Mouse (Mus musculus) hindbrain, embryonic 12.5 days (tissue): ENCODE measurements around the gene Ifne. TPM values are rescaled to one million over a fixed set of nuclear protein-coding genes. Genes with fewer than 3 reads are reported as not detected.

Experiments
- ATAC-seq: fragments of 200-750 bp; cut with Nextera tagmentation; 2 replicates; pipeline ENCODE4 v1.8.0; 2017; ENCODE audit warnings: moderate TSS enrichment; ENCODE audit not compliant: low FRiP score
- H3K27ac ChIP-seq: fragments of 300-500 bp; sonication (generic); 2 replicates; pipeline ENCODE4 v1.5.1; 2016; ENCODE audit warnings: mild to moderate bottlenecking
- H3K27me3 ChIP-seq: fragments of 300-500 bp; sonication (generic); 2 replicates; pipeline ENCODE4 v1.6.1; 2016; ENCODE audit warnings: mild to moderate bottlenecking
- H3K36me3 ChIP-seq: fragments of 300-500 bp; sonication (generic); 2 replicates; pipeline ENCODE4 v1.6.1; 2016; ENCODE audit warnings: mild to moderate bottlenecking
- H3K4me1 ChIP-seq: fragments of 300-500 bp; sonication (generic); 2 replicates; pipeline ENCODE4 v1.6.1; 2016
- H3K4me2 ChIP-seq: fragments of 300-500 bp; sonication (generic); replicated peaks from 2 replicates; pipeline ENCODE4 v1.6.1; 2016; ENCODE audit warnings: mild to moderate bottlenecking
- H3K4me3 ChIP-seq: fragments of 300-500 bp; sonication (generic); 2 replicates; pipeline ENCODE4 v1.5.1; 2016; ENCODE audit warnings: mild to moderate bottlenecking
- H3K9ac ChIP-seq: fragments of 300-500 bp; sonication (generic); 2 replicates; pipeline ENCODE4 v1.6.1; 2016; ENCODE audit warnings: mild to moderate bottlenecking, moderate library complexity
- H3K9me3 ChIP-seq: fragments of 300-500 bp; sonication (generic); replicated peaks from 2 replicates; pipeline ENCODE4 v1.6.1; 2016; ENCODE audit warnings: mild to moderate bottlenecking
- WGBS: fragments of 180-500 bp; shearing (Covaris S2); methylation state at CpG from one replicate; pipeline ENCODE4 v1.1.7; 2016; 5-methylcytosine and 5-hydroxymethylcytosine counted together
- polyA plus RNA-seq: library from polyadenylated mRNA; unstranded; fragments of >200 nt; fragmentation: Nextera tagmentation; extraction: Ambion mirVana; gene quantifications from 2 replicates; pipeline ENCODE4 v1.2.1, GENCODE M21; 2016

Gene Ifne
- polyA plus RNA-seq, 1 experiment from 2014 or later: not detected

DNA sequence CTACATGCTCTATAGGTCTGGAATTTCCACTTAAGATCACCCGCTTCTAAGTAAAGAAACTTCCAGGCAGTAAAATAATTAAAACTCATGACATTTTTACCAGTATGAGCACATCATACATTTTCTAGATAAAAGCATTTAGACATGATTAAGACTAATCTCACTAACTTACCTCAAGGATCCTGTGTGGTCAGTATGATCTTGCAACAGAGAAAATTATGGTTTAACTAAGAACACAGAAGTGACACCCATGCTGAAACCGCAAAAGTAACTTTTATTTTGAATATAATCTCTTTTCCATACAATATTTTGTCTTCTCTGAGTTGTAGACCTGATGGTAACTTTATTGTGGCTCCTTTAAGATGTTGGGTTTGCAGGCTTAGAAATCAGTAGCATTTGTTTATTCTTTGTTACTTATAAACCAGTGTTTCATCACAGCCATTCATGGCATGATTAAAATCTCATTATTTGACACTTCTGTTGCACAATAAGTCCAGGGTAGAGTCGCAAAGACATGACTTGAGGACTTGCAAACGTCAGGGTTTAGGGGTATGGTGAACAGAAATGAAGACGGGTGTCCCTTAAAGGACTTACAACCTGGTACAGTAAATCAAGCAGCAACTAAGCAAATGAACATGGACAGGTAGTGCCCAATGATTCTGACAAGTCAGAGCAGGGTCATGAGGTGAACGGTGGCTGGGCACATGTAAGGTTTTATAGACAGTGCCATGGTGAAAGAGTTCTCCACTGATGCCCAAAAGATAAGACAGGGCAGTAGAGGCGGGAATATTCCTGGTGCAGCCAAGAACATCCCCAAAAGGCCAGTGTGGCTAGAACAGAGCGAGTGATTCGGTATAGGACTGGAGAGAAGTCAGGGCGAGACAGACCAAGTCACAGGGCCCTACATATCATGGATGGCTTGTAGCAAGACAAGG is 29.9 kb upstream of the Ifne start:
- Histone ChIP-seq H3K27ac (no peak overlapping the region), H3K9ac (no peak overlapping the region), H3K36me3 (no peaks in the 10 kb centered on the region), H3K4me3 (no peak overlapping the region), H3K4me2 (no peak overlapping the region), H3K27me3 (no peaks in the 10 kb centered on the region), H3K9me3 (no peaks in the 10 kb centered on the region), H3K4me1 (no peaks in the 10 kb centered on the region)
- WGBS: 88% methylated on average over 10 of the region's 10 CpGs
- no peak for ATAC-seq

- no peak overlapping the region for H3K9ac ChIP-seq
- no peak overlapping the region for H3K4me2 ChIP-seq
- no peaks in the 10 kb centered on the region for H3K36me3 ChIP-seq
- no peak overlapping the region for H3K4me3 ChIP-seq
- H3K27me3 ChIP-seq: no peaks in the 10 kb centered on the region
- H3K4me1 ChIP-seq: no peaks in the 10 kb centered on the region
- no peak for ATAC-seq
- H3K9me3 ChIP-seq: no peaks in the 10 kb centered on the region
- H3K27ac ChIP-seq: no peak overlapping the region
These were observed 13.3 kb upstream of the Ifne start for GRCm38 (mm10) chr4:88893201-88893754.

- Histone ChIP-seq H3K9ac (no peak overlapping the region), H3K4me2 (no peak overlapping the region), H3K36me3 (no peaks in the 10 kb centered on the region), H3K9me3 (no peaks in the 10 kb centered on the region), H3K4me1 (no peaks in the 10 kb centered on the region), H3K27ac (no peak overlapping the region), H3K4me3 (no peak overlapping the region), H3K27me3 (no peaks in the 10 kb centered on the region)
- ATAC-seq: no peak
These were observed 8.2 kb upstream of the Ifne start for GRCm38 (mm10) chr4:88888236-88888635.

- Histone ChIP-seq H3K4me3 (no peak overlapping the region), H3K36me3 (no peaks in the 10 kb centered on the region), H3K9ac (no peak overlapping the region), H3K27me3 (no peaks in the 10 kb centered on the region), H3K4me1 (no peaks in the 10 kb centered on the region), H3K4me2 (no peak overlapping the region), H3K9me3 (no peaks in the 10 kb centered on the region), H3K27ac (no peak overlapping the region)
- ATAC-seq: no peak
- WGBS: 78% methylated on average over 4 of the region's 4 CpGs
These were observed 1.2 kb downstream of the Ifne start for GRCm38 (mm10) chr4:88878772-88879171.

- H3K4me3 ChIP-seq: no peak overlapping the region
- H3K27me3 ChIP-seq: no peaks in the 10 kb centered on the region
- no peak overlapping the region for H3K9ac ChIP-seq
- whole genome bisulfite sequencing: 50% methylated on average over 10 of the region's 10 CpGs
- H3K4me2 ChIP-seq: no peak overlapping the region
- H3K36me3 ChIP-seq: no peaks in the 10 kb centered on the region
- H3K27ac ChIP-seq: no peak overlapping the region
- H3K4me1 ChIP-seq: no peaks in the 10 kb centered on the region
- H3K9me3 ChIP-seq: no peaks in the 10 kb centered on the region
- no peak for ATAC-seq
These were observed 1.8 kb downstream of the Ifne start for GRCm38 (mm10) chr4:88878246-88878645.

DNA sequence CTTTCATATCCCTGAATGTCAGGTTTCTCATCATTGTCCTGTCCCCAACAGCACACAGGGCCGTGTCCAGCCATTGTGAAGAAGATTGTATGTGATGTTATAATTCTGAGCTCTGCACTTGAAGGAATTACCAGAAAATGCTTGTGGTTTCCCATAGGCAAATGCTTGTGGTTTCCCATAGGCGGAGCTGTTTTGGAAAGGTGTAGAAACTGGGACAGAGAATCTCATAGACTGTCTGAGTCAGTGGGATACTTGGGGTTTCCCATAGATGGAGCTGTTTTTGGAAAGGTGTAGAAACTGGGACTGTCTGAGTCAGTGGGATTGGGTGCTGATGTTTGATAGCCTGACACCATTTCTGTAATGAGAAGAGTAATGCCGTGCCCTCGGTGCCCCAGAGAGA is 3.5 kb downstream of the Ifne start:
- no peak overlapping the region for H3K9ac ChIP-seq
- no peaks in the 10 kb centered on the region for H3K27me3 ChIP-seq
- no peak; the same call in 1 of the 2 replicates for ATAC-seq
- H3K36me3 ChIP-seq: no peaks in the 10 kb centered on the region
- WGBS: 82% methylated on average over 4 of the region's 4 CpGs
- no peak overlapping the region for H3K4me3 ChIP-seq
- no peaks in the 10 kb centered on the region for H3K9me3 ChIP-seq
- H3K4me1 ChIP-seq: no peaks in the 10 kb centered on the region
- H3K27ac ChIP-seq: no peak overlapping the region
- no peak overlapping the region for H3K4me2 ChIP-seq

DNA sequence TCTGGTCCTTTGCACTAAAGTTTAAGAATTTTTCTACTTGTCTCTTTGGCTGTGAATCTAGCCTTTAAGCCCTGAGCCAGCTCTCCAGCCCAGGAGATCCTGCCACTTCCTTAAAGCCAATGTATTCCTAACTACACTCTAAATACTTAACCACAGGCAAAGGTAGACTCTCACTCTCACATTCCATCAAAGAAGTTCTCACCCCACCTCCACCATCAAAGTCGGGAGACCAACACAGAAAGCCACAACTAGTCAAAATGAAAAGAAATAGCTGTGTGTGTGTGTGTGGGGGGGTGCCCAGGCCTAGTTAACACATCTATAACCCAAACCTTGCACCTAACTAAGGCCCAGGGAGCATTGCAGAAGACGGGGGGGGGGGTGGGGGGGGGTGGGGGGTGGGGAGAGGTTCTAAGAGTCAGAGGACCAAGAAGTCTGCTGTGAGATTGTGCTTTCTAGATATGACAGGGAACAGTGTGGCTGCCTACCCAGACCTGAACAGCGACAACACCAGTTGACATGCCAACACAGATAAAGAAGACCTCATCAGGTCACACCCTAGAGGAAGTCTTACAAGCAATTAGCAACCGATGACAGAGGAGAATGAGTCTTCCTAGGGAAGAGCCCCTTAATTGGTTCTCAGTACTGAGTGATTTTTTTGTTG is 4.4 kb downstream of the Ifne start:
- WGBS: 72% methylated on average over 4 of the region's 4 CpGs
- no peak for ATAC-seq
- Histone ChIP-seq H3K27me3 (no peaks in the 10 kb centered on the region), H3K4me2 (no peak overlapping the region), H3K36me3 (no peaks in the 10 kb centered on the region), H3K9ac (no peak overlapping the region), H3K4me1 (no peaks in the 10 kb centered on the region), H3K9me3 (no peaks in the 10 kb centered on the region), H3K4me3 (no peak overlapping the region), H3K27ac (no peak overlapping the region)

DNA sequence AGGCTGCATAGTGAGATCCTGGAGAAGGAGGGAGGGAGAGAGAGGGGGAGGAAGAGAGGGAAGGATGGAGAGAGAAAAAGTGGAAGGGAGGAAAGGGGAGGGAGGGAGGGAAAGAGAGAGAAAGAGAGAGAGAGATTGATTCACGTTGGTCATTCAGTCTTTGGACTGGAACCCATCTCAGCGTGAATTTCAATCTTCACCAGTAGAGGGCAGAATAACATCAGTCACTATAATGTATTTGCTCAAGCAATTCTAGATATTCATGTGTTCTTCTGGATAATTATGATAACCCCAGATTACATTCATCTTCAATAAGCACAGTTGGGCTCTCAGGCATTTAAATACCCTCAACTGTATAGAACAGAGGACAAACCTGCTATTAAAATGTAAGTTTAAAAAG is 7.3 kb downstream of the Ifne start:
- H3K4me3 ChIP-seq: no peak overlapping the region
- no peak for ATAC-seq
- WGBS: 0% methylated on average over 2 of the region's 2 CpGs
- H3K27ac ChIP-seq: no peak overlapping the region
- H3K36me3 ChIP-seq: no peaks in the 10 kb centered on the region
- no peak overlapping the region for H3K4me2 ChIP-seq
- H3K9ac ChIP-seq: no peak overlapping the region
- H3K4me1 ChIP-seq: no peaks in the 10 kb centered on the region; the same call in 1 of the 2 replicates
- no peaks in the 10 kb centered on the region for H3K9me3 ChIP-seq
- H3K27me3 ChIP-seq: 0 out of 2 replicates have a peak, but pooled peaks cover 5% of the 10 kb centered on the region

- peak overlapping the region; percentile 57 for H3K9ac ChIP-seq
- no peak overlapping the region for H3K27ac ChIP-seq
- H3K4me2 ChIP-seq: peak overlapping the region; percentile 93
- no peaks in the 10 kb centered on the region for H3K36me3 ChIP-seq
- no peaks in the 10 kb centered on the region for H3K9me3 ChIP-seq
- H3K4me1 ChIP-seq: peaks cover 3% of the 10 kb centered on the region
- peak overlapping the region; percentile 47 for H3K4me3 ChIP-seq
- WGBS: 6% methylated on average over 31 of the region's 31 CpGs
- H3K27me3 ChIP-seq: 0 out of 2 replicates have a peak, but pooled peaks cover 5% of the 10 kb centered on the region
- ATAC-seq: peak; percentile 79
These were observed 11.8 kb downstream of the Ifne start for GRCm38 (mm10) chr4:88867926-88868911.

- Histone ChIP-seq H3K36me3 (no peaks in the 10 kb centered on the region), H3K27ac (no peak overlapping the region), H3K4me2 (peak overlapping the region; percentile 93), H3K4me3 (peak overlapping the region; percentile 47), H3K4me1 (peaks cover 7% of the 10 kb centered on the region), H3K9ac (no peak overlapping the region), H3K27me3 (0 out of 2 replicates have a peak, but pooled peaks cover 5% of the 10 kb centered on the region), H3K9me3 (no peaks in the 10 kb centered on the region)
- peak; percentile 51 for ATAC-seq
- under 1% methylated on average over 7 of the region's 8 CpGs for WGBS
These were observed 12.6 kb downstream of the Ifne start for GRCm38 (mm10) chr4:88867366-88867925.

DNA sequence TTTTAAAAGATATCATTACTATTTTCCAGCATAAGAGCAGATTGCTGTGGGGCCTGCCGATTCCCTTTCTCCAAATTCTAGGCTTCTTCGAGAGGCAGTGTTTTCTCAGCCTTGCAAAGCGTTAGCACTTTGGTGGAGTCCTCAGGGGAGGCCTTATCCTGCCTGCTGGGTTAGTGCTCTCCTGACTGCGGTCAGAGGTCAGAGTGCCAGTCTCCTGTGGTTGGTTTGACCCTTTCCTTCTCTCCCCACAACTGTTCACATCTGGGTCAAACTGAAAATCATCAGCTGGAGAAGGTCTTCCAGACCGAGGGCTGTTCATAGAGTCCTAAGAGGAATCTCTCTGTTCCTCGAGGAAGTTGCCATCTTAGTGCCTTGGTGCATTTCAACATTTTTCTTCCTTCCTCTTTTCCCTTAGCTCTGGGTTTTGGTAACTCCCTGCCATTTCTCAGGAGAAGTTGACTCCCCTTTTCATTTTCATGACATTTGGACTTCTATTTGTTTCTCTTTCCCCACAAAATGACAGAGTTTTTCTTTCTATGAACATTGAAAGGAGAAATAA is 14.9 kb downstream of the Ifne start:
- H3K4me2 ChIP-seq: no peak overlapping the region
- ATAC-seq: no peak
- no peak overlapping the region for H3K4me3 ChIP-seq
- 56% methylated on average over 6 of the region's 6 CpGs for WGBS
- H3K27ac ChIP-seq: no peak overlapping the region
- H3K9me3 ChIP-seq: no peaks in the 10 kb centered on the region
- 0 out of 2 replicates have a peak, but pooled peaks cover 5% of the 10 kb centered on the region for H3K27me3 ChIP-seq
- no peak overlapping the region for H3K9ac ChIP-seq
- peaks cover 7% of the 10 kb centered on the region for H3K4me1 ChIP-seq
- no peaks in the 10 kb centered on the region for H3K36me3 ChIP-seq
